Mouse (Mus musculus) CH12.LX (cell line): ENCODE data around the gene Dennd5a. TPM values are rescaled to one million over a fixed set of nuclear protein-coding genes. Genes with fewer than 3 reads are reported as not detected.

ENCODE experiments used
- DNase-seq: peaks from one replicate; pipeline ENCODE4 v3.0.0-alpha.2; 2013; ENCODE audit errors: extremely low read depth
- H3K27ac ChIP-seq: 2 replicates; pipeline ENCODE4 v1.5.1; 2012; ENCODE audit warnings: low read depth, mild to moderate bottlenecking, control low read depth, moderate library complexity; ENCODE audit not compliant: insufficient read depth
- H3K27me3 ChIP-seq: replicated peaks from 2 replicates; pipeline ENCODE3; 2012; ENCODE audit warnings: inconsistent platforms
- H3K36me3 ChIP-seq, 2 experiments: replicated peaks in 1 of 2; 2 replicates each; pipeline versions ENCODE3 to v1.6.1; 2012; ENCODE audit warnings: inconsistent platforms in 1 of 2, low read length in 1 of 2, mild to moderate bottlenecking in 1 of 2, mixed read lengths in 1 of 2, moderate library complexity in 1 of 2; ENCODE audit not compliant: control insufficient read depth in 1 of 2, insufficient read depth in 1 of 2
- H3K4me1 ChIP-seq, 2 experiments: 2 replicates each; pipeline ENCODE4 v1.6.1; 2012; ENCODE audit warnings: inconsistent platforms in 1 of 2, moderate library complexity in 1 of 2; ENCODE audit not compliant: insufficient read depth in 2 of 2, control insufficient read depth in 1 of 2
- H3K4me2 ChIP-seq: 2 replicates; pipeline ENCODE4 v1.6.1; 2012; ENCODE audit warnings: low read depth, mild to moderate bottlenecking, control low read depth; ENCODE audit not compliant: poor library complexity, insufficient read depth, severe bottlenecking
- H3K4me3 ChIP-seq, 3 experiments: fragments of 150-350 bp in 1 of 3; sonication (generic) in 1 of 3; replicated peaks in 1 of 3; 2 replicates each; pipeline versions ENCODE3 to v1.5.1; 2011 to 2012; ENCODE audit warnings: low read depth in 2 of 3, low read length in 2 of 3, mild to moderate bottlenecking in 2 of 3, moderate library complexity in 2 of 3, control low read depth in 1 of 3, improper control_type of control experiment in 1 of 3, inconsistent platforms in 1 of 3, mixed read lengths in 1 of 3; ENCODE audit not compliant: poor library complexity in 1 of 3
- H3K79me2 ChIP-seq: replicated peaks from 2 replicates; pipeline ENCODE4 v1.6.1; 2012; ENCODE audit warnings: mild to moderate bottlenecking, moderate library complexity; ENCODE audit not compliant: control insufficient read depth, poor library complexity, insufficient read depth, severe bottlenecking; ENCODE audit errors: extremely low read depth
- H3K9ac ChIP-seq: 2 replicates; pipeline ENCODE4 v1.6.1; 2012; ENCODE audit warnings: low read depth, mild to moderate bottlenecking, control low read depth, moderate library complexity; ENCODE audit not compliant: insufficient read depth
- H3K9me3 ChIP-seq: replicated peaks from 2 replicates; pipeline ENCODE3; 2012; ENCODE audit warnings: low read length, inconsistent platforms, mixed read lengths
- CHD1 ChIP-seq: IDR thresholded peaks from 2 replicates; pipeline ENCODE4 v1.6.1; 2012; ENCODE audit warnings: low read depth, low read length, improper control_type of control experiment, inconsistent platforms
- E2F4 ChIP-seq: IDR thresholded peaks from 2 replicates; pipeline ENCODE4 v1.6.1; 2011; ENCODE audit warnings: low read depth, low read length, improper control_type of control experiment; ENCODE audit not compliant: insufficient replicate concordance
- ELF1 ChIP-seq: IDR thresholded peaks from 2 replicates; pipeline ENCODE4 v1.6.1; 2014; ENCODE audit warnings: low read depth, mild to moderate bottlenecking, inconsistent platforms, low read length, improper control_type of control experiment
- HCFC1 ChIP-seq: IDR thresholded peaks from 2 replicates; pipeline ENCODE4 v1.6.1; 2012; ENCODE audit warnings: low read depth, mild to moderate bottlenecking, inconsistent platforms, low read length, improper control_type of control experiment
- IRF4 ChIP-seq: IDR thresholded peaks from 2 replicates; pipeline ENCODE4 v1.6.1; 2014; ENCODE audit warnings: low read depth, mild to moderate bottlenecking, inconsistent platforms, low read length, improper control_type of control experiment
- JUN ChIP-seq: IDR thresholded peaks from 2 replicates; pipeline ENCODE4 v1.6.1; 2011; ENCODE audit warnings: low read depth, mild to moderate bottlenecking, low read length, improper control_type of control experiment, moderate library complexity; ENCODE audit not compliant: insufficient read depth
- JUND ChIP-seq: conservative IDR thresholded peaks from 2 replicates; pipeline ENCODE4 v1.6.1; 2011; ENCODE audit warnings: low read depth, low read length, improper control_type of control experiment
- KAT2A ChIP-seq: IDR thresholded peaks from 2 replicates; pipeline ENCODE4 v1.6.1; 2012; ENCODE audit warnings: low read length, improper control_type of control experiment, inconsistent platforms; ENCODE audit not compliant: insufficient replicate concordance
- MEF2A ChIP-seq: IDR thresholded peaks from 2 replicates; pipeline ENCODE4 v1.6.1; 2014; ENCODE audit warnings: low read depth, mild to moderate bottlenecking, inconsistent platforms, low read length, improper control_type of control experiment, borderline replicate concordance
- NRF1 ChIP-seq: IDR thresholded peaks from 2 replicates; pipeline ENCODE4 v1.6.1; 2014; ENCODE audit warnings: low read depth, mild to moderate bottlenecking, inconsistent platforms, low read length, improper control_type of control experiment, moderate library complexity
- PAX5 ChIP-seq: IDR thresholded peaks from 2 replicates; pipeline ENCODE4 v1.6.1; 2012; ENCODE audit warnings: low read length, inconsistent platforms, mixed read lengths
- POLR2A ChIP-seq: IDR thresholded peaks from 2 replicates; pipeline ENCODE4 v1.6.1; 2011; ENCODE audit warnings: low read depth, mild to moderate bottlenecking, improper control_type of control experiment, low read length
- POLR2AphosphoS2 ChIP-seq: IDR thresholded peaks from 2 replicates; pipeline ENCODE4 v1.6.1; 2011; ENCODE audit warnings: low read depth, low read length, improper control_type of control experiment
- RAD21 ChIP-seq: IDR thresholded peaks from 2 replicates; pipeline ENCODE4 v1.6.1; 2011; ENCODE audit warnings: low read depth, mild to moderate bottlenecking, low read length, improper control_type of control experiment, moderate library complexity
- RCOR1 ChIP-seq: conservative IDR thresholded peaks from 2 replicates; pipeline ENCODE4 v1.6.1; 2012; ENCODE audit warnings: low read depth, mild to moderate bottlenecking, inconsistent platforms, low read length, improper control_type of control experiment
- SMC3 ChIP-seq: IDR thresholded peaks from 2 replicates; pipeline ENCODE4 v1.6.1; 2011; ENCODE audit warnings: low read depth, low read length, improper control_type of control experiment
- TBP ChIP-seq: conservative IDR thresholded peaks from 2 replicates; pipeline ENCODE4 v1.6.1; 2011; ENCODE audit warnings: low read depth, low read length, improper control_type of control experiment
- TCF12 ChIP-seq: IDR thresholded peaks from 2 replicates; pipeline ENCODE4 v1.6.1; 2014; ENCODE audit warnings: low read depth, mild to moderate bottlenecking, inconsistent platforms, low read length, improper control_type of control experiment
- USF2 ChIP-seq: conservative IDR thresholded peaks from 2 replicates; pipeline ENCODE4 v1.6.1; 2011; ENCODE audit warnings: low read depth, low read length, improper control_type of control experiment
- ZKSCAN1 ChIP-seq: IDR thresholded peaks from 2 replicates; pipeline ENCODE4 v1.6.1; 2012; ENCODE audit warnings: low read depth, inconsistent platforms, low read length, improper control_type of control experiment, borderline replicate concordance
- ZMIZ1 ChIP-seq: IDR thresholded peaks from 2 replicates; pipeline ENCODE4 v1.6.1; 2012; ENCODE audit warnings: low read depth, mild to moderate bottlenecking, inconsistent platforms, low read length, improper control_type of control experiment
- ZNF384 ChIP-seq: IDR thresholded peaks from 2 replicates; pipeline ENCODE4 v1.6.1; 2012; ENCODE audit warnings: low read depth, low read length, improper control_type of control experiment, inconsistent platforms
- dilution Hi-C: fragments of 300-500 bp; cut with MboI; formaldehyde crosslinking; loops from 2 replicates; pipeline ENCODE4 v1.14.3; 2020; ENCODE audit warnings: low sequenced_read_pairs; ENCODE audit not compliant: extremely low pct_unique_long_range_greater_than_20kb, extremely low pct_ligation_motif_present
- in situ Hi-C: fragments of 300-500 bp; cut with MboI; formaldehyde crosslinking; loops from 3 replicates; pipeline ENCODE4 v1.14.3; 2019; ENCODE audit warnings: low sequenced_read_pairs, low pct_ligation_motif_present, low pct_unique_long_range_greater_than_20kb, mixed read lengths
- polyA plus RNA-seq: library from polyadenylated mRNA; unstranded; fragments of >175 nt; gene quantifications from 2 replicates; pipeline ENCODE4 v1.2.1, GENCODE M21; 2012; ENCODE audit warnings: low read depth; ENCODE audit not compliant: insufficient read length
- total RNA-seq, 2 experiments: library from RNA; depleted of rRNA; stranded (reverse); fragments of 300-350 nt in 1 of 2; fragments of >200 nt in 1 of 2; gene quantifications; 2 replicates each; pipeline ENCODE4 v1.2.3; 2012 to 2014

Dennd5a gene
- total and polyA plus RNA-seq, 3 experiments = 20.7 to 29.5 (median 24.6) TPM

- H3K79me2 ChIP-seq = no peaks in the 10 kb centered on the region
- H3K27ac ChIP-seq = no peak overlapping the region
- H3K4me1 ChIP-seq = no peaks in the 10 kb centered on the region
- no peak for DNase-seq
- no peak for TF ChIP-seq ZMIZ1
- TF ChIP-seq KAT2A = no peak
- TF ChIP-seq CHD1 = no peak
- TF ChIP-seq POLR2A = no peak
- TF ChIP-seq TBP = no peak
- TF ChIP-seq MEF2A = no peak
- no peak for TF ChIP-seq E2F4
- TF ChIP-seq POLR2AphosphoS2 = no peak
- no peak for TF ChIP-seq SMC3
- no peak for TF ChIP-seq HCFC1
- TF ChIP-seq ZKSCAN1 = no peak
- TF ChIP-seq NRF1 = no peak
- TF ChIP-seq PAX5 = no peak
- TF ChIP-seq ZNF384 = no peak
- TF ChIP-seq TCF12 = no peak
- TF ChIP-seq ELF1 = no peak
- TF ChIP-seq JUN = no peak
- TF ChIP-seq RCOR1 = no peak
- H3K36me3 ChIP-seq = peaks cover 15 to 46% of the 10 kb centered on the region in 2 experiments
- H3K4me3 ChIP-seq = no peak overlapping the region
- dilution Hi-C loops = no loop called here
- H3K9ac ChIP-seq = no peak overlapping the region
- H3K27me3 ChIP-seq = no peaks in the 10 kb centered on the region
- no peak overlapping the region for H3K4me2 ChIP-seq
- in situ Hi-C loops = no loop called here
- no peaks in the 10 kb centered on the region for H3K9me3 ChIP-seq
Observed at GRCm38 (mm10) chr7:109891786-109892185, 68.5 kb downstream of the Dennd5a start.

GRCm38 (mm10) chr7:109890256-109890655 lies 70.0 kb downstream of the Dennd5a start:
- Histone ChIP-seq H3K4me1 (no peaks in the 10 kb centered on the region), H3K36me3 (peaks cover 8 to 31% of the 10 kb centered on the region in 2 experiments), H3K9me3 (no peaks in the 10 kb centered on the region), H3K27ac (no peak overlapping the region), H3K79me2 (no peaks in the 10 kb centered on the region)
- dilution Hi-C loops = no loop called here
- in situ Hi-C loops = no loop called here
- TF ChIP-seq MEF2A (no peak), KAT2A (no peak), IRF4 (no peak), POLR2A (no peak), USF2 (no peak), PAX5 (no peak), JUND (no peak), RCOR1 (no peak), NRF1 (no peak), HCFC1 (no peak), RAD21 (no peak)
- TF ChIP-seq, all 38 proteins: peak for 0
- no peak overlapping the region for H3K4me2 ChIP-seq
- H3K4me3 ChIP-seq = no peak overlapping the region
- H3K9ac ChIP-seq = no peak overlapping the region
- no peak for DNase-seq
- H3K27me3 ChIP-seq = no peaks in the 10 kb centered on the region
